ENCODE assay signal across 15 mouse cellular contexts in the genomic region with DNA sequence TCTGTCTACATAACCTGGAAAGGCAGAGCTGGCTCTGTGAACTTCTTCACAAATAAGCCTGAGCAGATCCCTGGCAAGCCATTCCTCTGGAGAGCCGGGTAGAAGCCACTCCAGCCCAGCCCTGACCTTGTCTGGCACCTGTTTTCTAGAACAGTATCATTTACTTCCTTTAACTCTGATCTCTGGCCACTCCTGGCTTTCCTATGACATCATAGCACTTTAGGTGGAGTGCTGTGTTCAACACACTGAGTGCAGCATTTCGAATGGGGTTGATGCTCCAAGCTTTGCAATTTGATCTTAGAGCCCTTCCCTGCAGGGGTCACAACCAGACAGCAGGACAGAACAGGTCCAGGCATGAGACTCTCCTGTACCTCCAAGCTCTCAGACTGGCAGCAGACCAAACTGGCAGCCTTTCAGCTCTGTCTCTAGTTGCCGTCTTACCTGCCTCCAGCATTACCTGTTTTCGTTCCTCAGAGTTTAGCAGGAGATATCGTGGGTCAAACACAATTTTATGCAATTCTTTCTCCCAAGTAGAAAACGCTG.
DNase-seq lines count a peak whose midpoint lies in the region; ATAC-seq and TF ChIP-seq lines count a peak whose summit lies in the region.
"Had no signal": no experiment of that assay in that cellular context is flagged by ENCODE, and none has a peak within 500 bp of the region (broad histone marks: within the 10 kb centered on the region; RNA-seq: fewer than 3 reads in every experiment).

No protein-coding gene starts in this region.

- 71% methylated on average over 6 of the region's 6 CpGs for WGBS in kidney, embryonic 16.5 days
- 61% methylated on average over 6 of the region's 6 CpGs for WGBS in lung, adult 2 months
- 82% methylated on average over 6 of the region's 6 CpGs for WGBS in midbrain, embryonic 10.5 days

- H3K4me1 ChIP-seq in kidney, embryonic 16.5 days (ENCODE audit: insufficient read depth, low read length) = 0 out of 2 replicates have a peak, but pooled peaks cover 5% of the 10 kb centered on the region
- H3K4me1 ChIP-seq in lung, adult 2 months (ENCODE audit: control insufficient read depth, insufficient read depth, low read length) = no peaks in the 10 kb centered on the region
- H3K4me1 ChIP-seq in midbrain, embryonic 10.5 days = peaks cover 18% of the 10 kb centered on the region
- H3K4me1 ChIP-seq: liver, embryonic 15.5 days had no signal

- no peaks in the 10 kb centered on the region for H3K36me3 ChIP-seq in kidney, embryonic 16.5 days (ENCODE audit: insufficient read depth, low read length)
- H3K36me3 ChIP-seq in midbrain, embryonic 10.5 days = no peaks in the 10 kb centered on the region
- H3K36me3 ChIP-seq: liver, embryonic 15.5 days; midbrain, embryonic 13.5 days had no signal

- no peak overlapping the region for H3K4me2 ChIP-seq in kidney, embryonic 16.5 days (replicated peaks; ENCODE audit: low read depth, low read length)
- H3K4me2 ChIP-seq: liver, embryonic 15.5 days; midbrain, embryonic 13.5 days had no signal

- peak; percentile 34 for DNase-seq in kidney, adult 18-20 months
- peak; percentile 22 for DNase-seq in MN1 (ENCODE audit: low spot score)
- DNase-seq in cerebellum, adult 9-11 months = peak; percentile 19
- peak; percentile 21 for DNase-seq in lung, adult 2 months
- DNase-seq in adrenal gland, postnatal 4 days (ENCODE audit: low spot score in 2 of 2) = no peak
- DNase-seq in left cerebral cortex, adult 11 months (ENCODE audit: low spot score) = no peak
- DNase-seq in midbrain, embryonic 10.5 days (ENCODE audit: low spot score) = no peak
- DNase-seq: adrenal gland, adult 2 months; gastrocnemius, postnatal 36 days; heart, postnatal 10 days had no signal

- H3K27me3 ChIP-seq in kidney, embryonic 16.5 days (ENCODE audit: insufficient read depth, low read length) = no peaks in the 10 kb centered on the region
- no peaks in the 10 kb centered on the region for H3K27me3 ChIP-seq in midbrain, embryonic 10.5 days (ENCODE audit: low read depth, poor library complexity, severe bottlenecking)
- H3K27me3 ChIP-seq: liver, embryonic 15.5 days; midbrain, embryonic 13.5 days had no signal

- H3K9ac ChIP-seq in kidney, embryonic 16.5 days (replicated peaks; ENCODE audit: low read length) = no peak overlapping the region
- H3K9ac ChIP-seq: liver, embryonic 15.5 days; midbrain, embryonic 13.5 days had no signal

- H3K27ac ChIP-seq in kidney, embryonic 16.5 days (ENCODE audit: low read length) = no peak overlapping the region
- H3K27ac ChIP-seq in midbrain, embryonic 10.5 days (replicated peaks) = no peak overlapping the region; the same call in 1 of the 2 replicates
- H3K27ac ChIP-seq: kidney, postnatal 0 days; liver, embryonic 15.5 days; midbrain, embryonic 13.5 days had no signal

- no peak overlapping the region for H3K4me3 ChIP-seq in kidney, embryonic 16.5 days (ENCODE audit: low read length)
- no peak overlapping the region for H3K4me3 ChIP-seq in lung, adult 2 months (replicated peaks; ENCODE audit: extremely low read depth, low read depth, low read length)
- H3K4me3 ChIP-seq in midbrain, embryonic 10.5 days = no peak overlapping the region
- H3K4me3 ChIP-seq: erythroblast, embryonic 14.5 days; liver, embryonic 15.5 days; midbrain, embryonic 13.5 days had no signal

- H3K9me3 ChIP-seq in kidney, embryonic 16.5 days (ENCODE audit: low read length) = no peaks in the 10 kb centered on the region
- H3K9me3 ChIP-seq in midbrain, embryonic 10.5 days (replicated peaks) = no peaks in the 10 kb centered on the region
- H3K9me3 ChIP-seq: liver, embryonic 15.5 days; midbrain, embryonic 13.5 days had no signal

- ATAC-seq in kidney, embryonic 16.5 days (ENCODE audit: low FRiP score, low TSS enrichment) = no peak
- ATAC-seq: midbrain, embryonic 13.5 days had no signal

- TF ChIP-seq POLR2A in lung, adult 2 months (IDR thresholded peaks at IDR 0.05; ENCODE audit: borderline replicate concordance, extremely low read depth, low read depth, low read length) = no peak

- no peak for TF ChIP-seq CTCF in lung, adult 2 months (IDR thresholded peaks at IDR 0.05; ENCODE audit: insufficient read depth, low read length)

Comparison
In these comparisons a context has a peak if more than half of its experiments do, and no peak if none do; other contexts are left out.
1. DNase-seq: peak in kidney, adult 18-20 months (single experiment), MN1 (single experiment), cerebellum, adult 9-11 months (single experiment) and lung, adult 2 months (single experiment); none in adrenal gland, postnatal 4 days (0 of 2), left cerebral cortex, adult 11 months (single experiment) and midbrain, embryonic 10.5 days (single experiment).